Mouse (Mus musculus) kidney, postnatal 14 days (tissue): ENCODE data around the gene Tbc1d8b.
A peak's percentile ranks its signal among the peaks of the same experiment; 100 is the strongest.
"Not testable (repeated sequence)": the region's sequence is repeated elsewhere in the genome, so short reads cannot be mapped to it uniquely, and the experiment has no call there.

Source experiments
- DNase-seq: peaks from one replicate; pipeline ENCODE4 v3.0.0; 2022; ENCODE audit warnings: mixed read lengths

The Tbc1d8b gene

GRCm38 (mm10) chrX:139684775-139685695 is at the start of gene Tbc1d8b:
Gene Tbc1d8b (plus strand): TSS chrX:139684996.
- peak; percentile 88 for DNase-seq

GRCm38 (mm10) chrX:139639744-139640143 is 45.1 kb upstream of the Tbc1d8b start:
- DNase-seq = no peak

- DNase-seq = no peak
Observed at GRCm38 (mm10) chrX:139640418-139640817, 44.4 kb upstream of the Tbc1d8b start.

- DNase-seq = peak; percentile 17
Observed at GRCm38 (mm10) chrX:139652226-139652625, 32.6 kb upstream of the Tbc1d8b start.

GRCm38 (mm10) chrX:139653292-139653691 is 31.5 kb upstream of the Tbc1d8b start:
- DNase-seq = no peak

GRCm38 (mm10) chrX:139654350-139655063 is 30.3 kb upstream of the Tbc1d8b start:
- no peak for DNase-seq

GRCm38 (mm10) chrX:139662111-139662510 is 22.7 kb upstream of the Tbc1d8b start:
- DNase-seq = no peak

GRCm38 (mm10) chrX:139665829-139666228 is 19.0 kb upstream of the Tbc1d8b start:
- DNase-seq = no peak

GRCm38 (mm10) chrX:139684410-139684774 is 404 bp upstream of the Tbc1d8b start:
- DNase-seq = no peak

- no peak for DNase-seq
Observed at GRCm38 (mm10) chrX:139714381-139714780, 29.6 kb downstream of the Tbc1d8b start, which contains the start of gene Gm15013. Gene Gm15013 (minus strand): TSS chrX:139714481.

GRCm38 (mm10) chrX:139722350-139722749 is 37.6 kb downstream of the Tbc1d8b start:
- no peak for DNase-seq

- DNase-seq = peak; percentile 13
Observed at GRCm38 (mm10) chrX:139730541-139730940, 45.7 kb downstream of the Tbc1d8b start.

GRCm38 (mm10) chrX:139737066-139737465 is 52.3 kb downstream of the Tbc1d8b start:
- DNase-seq = no peak

- peak; percentile 31 for DNase-seq
Observed at GRCm38 (mm10) chrX:139751855-139752254, 67.1 kb downstream of the Tbc1d8b start.

GRCm38 (mm10) chrX:139758634-139759033 is 73.8 kb downstream of the Tbc1d8b start:
- not testable (repeated sequence) for DNase-seq

GRCm38 (mm10) chrX:139762546-139762945 is 77.8 kb downstream of the Tbc1d8b start:
- peak; percentile 13 for DNase-seq

GRCm38 (mm10) chrX:139769975-139770637 is 85.3 kb downstream of the Tbc1d8b start:
- no peak for DNase-seq

- DNase-seq = peak; percentile 56
Observed at GRCm38 (mm10) chrX:139774309-139775083, 89.7 kb downstream of the Tbc1d8b start.

GRCm38 (mm10) chrX:139775084-139775612 is 90.4 kb downstream of the Tbc1d8b start:
- DNase-seq = peak; percentile 14

- DNase-seq = peak; percentile 4
Observed at GRCm38 (mm10) chrX:139777357-139777756, 92.6 kb downstream of the Tbc1d8b start.

- no peak for DNase-seq
Observed at GRCm38 (mm10) chrX:139778886-139779285, 94.1 kb downstream of the Tbc1d8b start.

- no peak for DNase-seq
Observed at GRCm38 (mm10) chrX:139779401-139779800, 94.6 kb downstream of the Tbc1d8b start.
